Mouse (Mus musculus) liver, embryonic 12.5 days (tissue): ENCODE results near the gene Ccdc141. TPM values are rescaled to one million over a fixed set of nuclear protein-coding genes. Genes with fewer than 3 reads are reported as not detected.

Experiments used
- ATAC-seq: fragments of 200-750 bp; cut with Nextera tagmentation; 2 replicates; pipeline ENCODE4 v1.8.0; 2017; ENCODE audit warnings: moderate number of reproducible peaks, mild to moderate bottlenecking, moderate library complexity
- H3K27ac ChIP-seq: fragments of 300-500 bp; sonication (generic); 2 replicates; pipeline ENCODE4 v1.5.1; 2016; ENCODE audit warnings: mild to moderate bottlenecking
- H3K27me3 ChIP-seq: fragments of 300-500 bp; sonication (generic); replicated peaks from 2 replicates; pipeline ENCODE4 v1.6.1; 2016; ENCODE audit warnings: mild to moderate bottlenecking, moderate library complexity
- H3K36me3 ChIP-seq: fragments of 300-500 bp; sonication (generic); 2 replicates; pipeline ENCODE4 v1.6.1; 2016; ENCODE audit warnings: mild to moderate bottlenecking, moderate library complexity
- H3K4me1 ChIP-seq: fragments of 300-500 bp; sonication (generic); 2 replicates; pipeline ENCODE4 v1.6.1; 2016
- H3K4me2 ChIP-seq: fragments of 300-500 bp; sonication (generic); 2 replicates; pipeline ENCODE4 v1.6.1; 2016; ENCODE audit warnings: mild to moderate bottlenecking, moderate library complexity
- H3K4me3 ChIP-seq: fragments of 300-500 bp; sonication (generic); 2 replicates; pipeline ENCODE4 v1.5.1; 2016; ENCODE audit warnings: mild to moderate bottlenecking, moderate library complexity
- H3K9ac ChIP-seq: fragments of 300-500 bp; sonication (generic); 2 replicates; pipeline ENCODE4 v1.6.1; 2016; ENCODE audit warnings: mild to moderate bottlenecking, moderate library complexity
- H3K9me3 ChIP-seq: fragments of 300-500 bp; sonication (generic); replicated peaks from 2 replicates; pipeline ENCODE4 v1.6.1; 2016; ENCODE audit warnings: mild to moderate bottlenecking, moderate library complexity
- WGBS: fragments of 180-500 bp; shearing (Covaris S2); methylation state at CpG from one replicate; pipeline ENCODE4 v1.1.7; 2016; ENCODE audit not compliant: insufficient replicate concordance; 5-methylcytosine and 5-hydroxymethylcytosine counted together
- polyA plus RNA-seq: library from polyadenylated mRNA; unstranded; fragments of >200 nt; fragmentation: Nextera tagmentation; extraction: Ambion mirVana; gene quantifications from 2 replicates; pipeline ENCODE4 v1.2.1, GENCODE M21; 2016

Gene Ccdc141
- polyA plus RNA-seq, 1 experiment from 2014 or later, result 1.9 TPM

DNA sequence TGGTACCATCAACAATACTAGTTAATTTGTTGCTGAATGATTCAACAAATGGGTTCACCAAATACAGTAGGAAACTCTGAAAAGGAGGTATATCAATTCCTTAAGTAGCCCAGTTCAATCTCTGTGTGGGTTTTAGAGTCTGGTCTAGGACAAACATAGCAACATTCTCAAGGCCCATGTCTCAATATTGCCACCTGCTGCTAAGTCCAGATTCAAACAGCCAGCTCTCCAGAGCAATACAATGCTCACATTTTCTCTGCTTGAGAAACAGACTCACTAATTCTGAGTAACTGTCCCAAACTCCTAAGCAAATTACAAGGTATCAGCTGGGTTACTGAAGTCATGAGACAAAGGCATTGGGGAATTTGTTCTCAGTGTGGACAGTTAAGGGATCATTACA is 85.8 kb downstream of the Ccdc141 start:
- H3K27me3 ChIP-seq, result no peaks in the 10 kb centered on the region
- no peak overlapping the region for H3K9ac ChIP-seq
- H3K36me3 ChIP-seq, result no peaks in the 10 kb centered on the region
- no peak overlapping the region for H3K4me2 ChIP-seq
- ATAC-seq, result no peak
- no peaks in the 10 kb centered on the region for H3K4me1 ChIP-seq
- no peaks in the 10 kb centered on the region for H3K9me3 ChIP-seq
- H3K27ac ChIP-seq, result no peak overlapping the region
- H3K4me3 ChIP-seq, result no peak overlapping the region

DNA sequence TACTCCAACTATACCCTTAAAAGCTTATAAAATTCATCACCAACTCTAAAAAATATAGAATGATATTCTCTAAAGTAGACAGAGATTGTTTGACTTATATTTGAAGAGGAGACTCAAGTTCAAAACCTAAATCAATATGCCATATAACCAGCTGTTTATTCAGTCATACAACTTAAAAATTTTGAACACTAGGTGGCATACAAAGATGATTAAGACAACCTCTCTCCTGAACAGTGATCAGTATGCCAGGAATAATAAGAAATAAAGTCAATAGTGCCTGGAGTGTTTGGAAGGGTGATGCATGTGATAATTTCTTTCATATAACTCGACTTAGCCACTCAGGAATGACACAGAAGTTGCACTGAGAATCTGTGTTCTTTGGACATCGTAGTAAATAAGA is 89.3 kb downstream of the Ccdc141 start:
- no peak overlapping the region for H3K4me3 ChIP-seq
- 52% methylated on average over 2 of the region's 2 CpGs for WGBS
- H3K9ac ChIP-seq, result no peak overlapping the region
- no peak overlapping the region for H3K27ac ChIP-seq
- no peaks in the 10 kb centered on the region for H3K9me3 ChIP-seq
- H3K4me2 ChIP-seq, result no peak overlapping the region
- H3K27me3 ChIP-seq, result no peaks in the 10 kb centered on the region
- H3K36me3 ChIP-seq, result no peaks in the 10 kb centered on the region
- H3K4me1 ChIP-seq, result no peaks in the 10 kb centered on the region
- ATAC-seq, result no peak

DNA sequence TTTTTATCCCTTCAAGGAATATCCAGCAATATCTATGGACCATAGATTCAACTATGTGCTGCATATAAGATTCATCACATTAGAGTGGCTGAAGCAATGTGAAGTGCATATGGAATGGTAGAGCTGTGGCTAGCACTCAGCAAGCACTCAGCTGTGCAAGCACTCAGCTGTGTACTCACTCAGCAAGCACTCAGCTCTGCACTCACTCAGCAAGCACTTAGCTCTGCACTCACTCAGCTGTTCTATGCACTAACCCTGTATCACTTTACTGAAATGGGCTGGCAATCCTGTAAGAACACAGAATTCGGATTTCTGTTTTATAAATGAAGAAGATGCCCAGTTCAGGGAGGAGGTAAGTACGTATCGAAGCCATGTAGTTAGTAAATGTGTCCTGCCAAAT is 89.8 kb downstream of the Ccdc141 start:
- no peak for ATAC-seq
- no peak overlapping the region for H3K27ac ChIP-seq
- no peaks in the 10 kb centered on the region for H3K9me3 ChIP-seq
- H3K9ac ChIP-seq, result no peak overlapping the region
- no peaks in the 10 kb centered on the region for H3K4me1 ChIP-seq
- H3K4me3 ChIP-seq, result no peak overlapping the region
- H3K36me3 ChIP-seq, result no peaks in the 10 kb centered on the region
- no peak overlapping the region for H3K4me2 ChIP-seq
- no peaks in the 10 kb centered on the region for H3K27me3 ChIP-seq
- WGBS, result 81% methylated on average over 3 of the region's 3 CpGs

DNA sequence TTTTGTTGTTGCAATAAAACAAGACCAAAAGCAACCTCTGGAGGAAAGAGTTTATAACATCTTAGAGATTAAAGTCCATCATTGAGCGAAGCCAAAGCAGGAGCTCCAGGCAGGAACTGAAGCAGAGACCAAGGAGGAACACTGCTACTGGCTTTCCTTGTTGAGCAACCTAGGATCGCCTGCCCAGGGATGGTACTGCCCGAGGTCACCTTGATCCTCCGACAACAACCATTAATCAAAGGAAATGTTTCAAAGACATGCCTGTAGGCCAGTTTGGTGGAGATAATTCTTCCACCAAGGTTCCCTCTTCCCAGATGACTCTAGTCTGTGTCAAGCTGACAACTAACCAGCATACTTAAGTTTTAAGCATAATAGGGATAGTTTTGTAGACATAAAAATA is 91.7 kb downstream of the Ccdc141 start:
- Histone ChIP-seq H3K4me2 (no peak overlapping the region), H3K4me1 (no peaks in the 10 kb centered on the region), H3K27ac (no peak overlapping the region), H3K36me3 (no peaks in the 10 kb centered on the region), H3K9ac (no peak overlapping the region), H3K27me3 (no peaks in the 10 kb centered on the region), H3K4me3 (no peak overlapping the region), H3K9me3 (no peaks in the 10 kb centered on the region)
- ATAC-seq, result no peak
- 72% methylated on average over 4 of the region's 4 CpGs for WGBS

- ATAC-seq, result no peak
- WGBS, result 52% methylated on average over 6 of the region's 6 CpGs
- Histone ChIP-seq H3K27me3 (no peaks in the 10 kb centered on the region), H3K36me3 (no peaks in the 10 kb centered on the region), H3K4me2 (no peak overlapping the region), H3K9me3 (no peaks in the 10 kb centered on the region), H3K27ac (no peak overlapping the region), H3K4me3 (no peak overlapping the region), H3K4me1 (no peaks in the 10 kb centered on the region), H3K9ac (no peak overlapping the region)
Measured at GRCm38 (mm10) chr2:77074373-77074772, 96.1 kb downstream of the Ccdc141 start.

DNA sequence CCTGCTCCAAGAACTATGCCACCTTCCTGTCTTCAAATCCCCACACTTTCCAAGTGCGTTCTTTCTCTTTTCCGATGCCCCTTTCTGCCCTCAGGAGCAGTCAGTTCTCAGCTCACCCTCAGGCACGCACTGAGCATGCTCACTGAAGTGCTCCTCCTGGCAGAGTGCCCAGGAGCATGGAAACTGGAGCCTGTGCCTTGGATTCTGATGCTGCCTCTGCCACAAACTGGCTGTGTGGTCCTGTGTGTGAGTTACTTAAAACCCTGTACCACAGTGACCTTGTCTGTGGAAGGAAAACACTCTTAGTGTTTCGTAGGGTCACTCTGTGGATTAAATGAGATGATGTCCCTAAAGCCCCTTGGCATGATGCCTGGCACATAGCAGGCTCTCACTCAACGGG is 96.5 kb downstream of the Ccdc141 start:
- WGBS, result 70% methylated on average over 5 of the region's 5 CpGs
- no peaks in the 10 kb centered on the region for H3K4me1 ChIP-seq
- no peak for ATAC-seq
- H3K9me3 ChIP-seq, result no peaks in the 10 kb centered on the region
- no peak overlapping the region for H3K27ac ChIP-seq
- H3K36me3 ChIP-seq, result no peaks in the 10 kb centered on the region
- H3K4me3 ChIP-seq, result no peak overlapping the region
- no peaks in the 10 kb centered on the region for H3K27me3 ChIP-seq
- H3K4me2 ChIP-seq, result no peak overlapping the region
- no peak overlapping the region for H3K9ac ChIP-seq

- Histone ChIP-seq H3K27me3 (no peaks in the 10 kb centered on the region), H3K4me1 (no peaks in the 10 kb centered on the region), H3K9ac (no peak overlapping the region), H3K36me3 (no peaks in the 10 kb centered on the region), H3K27ac (no peak overlapping the region), H3K4me2 (no peak overlapping the region), H3K9me3 (no peaks in the 10 kb centered on the region), H3K4me3 (no peak overlapping the region)
- no peak for ATAC-seq
- 47% methylated on average over 6 of the region's 6 CpGs for WGBS
Measured at GRCm38 (mm10) chr2:77065294-77065693, 105.1 kb downstream of the Ccdc141 start.

DNA sequence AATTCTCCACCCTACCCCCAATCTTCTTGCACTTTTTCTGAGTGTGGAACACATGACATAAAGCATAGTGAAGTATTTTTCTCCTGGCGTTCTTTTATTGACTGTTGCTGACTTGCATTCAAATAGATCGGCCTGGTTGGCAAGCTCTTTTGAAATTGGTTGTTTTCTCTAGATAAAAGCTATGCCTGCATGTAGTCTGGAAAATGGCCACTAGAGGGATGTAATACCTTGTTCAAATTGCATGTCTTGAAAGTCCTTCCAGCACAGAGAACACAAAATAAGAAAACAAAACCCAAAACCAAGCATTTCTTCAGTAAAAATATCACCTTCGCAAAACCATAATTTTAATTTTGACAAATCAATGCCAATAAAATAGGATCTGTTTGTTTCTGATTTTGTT is 108.6 kb downstream of the Ccdc141 start:
- Histone ChIP-seq H3K36me3 (no peaks in the 10 kb centered on the region), H3K27ac (no peak overlapping the region), H3K9ac (no peak overlapping the region), H3K4me1 (no peaks in the 10 kb centered on the region), H3K4me2 (no peak overlapping the region), H3K27me3 (no peaks in the 10 kb centered on the region), H3K4me3 (no peak overlapping the region), H3K9me3 (no peaks in the 10 kb centered on the region)
- ATAC-seq, result no peak
- WGBS, result 47% methylated on average over 3 of the region's 3 CpGs

- WGBS, result 56% methylated on average over 8 of the region's 8 CpGs
- Histone ChIP-seq H3K9ac (no peak overlapping the region), H3K4me2 (no peak overlapping the region), H3K27me3 (no peaks in the 10 kb centered on the region), H3K4me1 (no peaks in the 10 kb centered on the region), H3K36me3 (no peaks in the 10 kb centered on the region), H3K4me3 (no peak overlapping the region), H3K27ac (no peak overlapping the region), H3K9me3 (no peaks in the 10 kb centered on the region)
- no peak for ATAC-seq
Measured at GRCm38 (mm10) chr2:77059596-77059995, 110.8 kb downstream of the Ccdc141 start.

GRCm38 (mm10) chr2:77056367-77056766 is 114.1 kb downstream of the Ccdc141 start:
- Histone ChIP-seq H3K9me3 (no peaks in the 10 kb centered on the region), H3K27ac (no peak overlapping the region), H3K9ac (no peak overlapping the region), H3K4me1 (no peaks in the 10 kb centered on the region), H3K4me2 (no peak overlapping the region), H3K36me3 (no peaks in the 10 kb centered on the region), H3K4me3 (no peak overlapping the region), H3K27me3 (no peaks in the 10 kb centered on the region)
- 59% methylated on average over 11 of the region's 11 CpGs for WGBS
- no peak for ATAC-seq

DNA sequence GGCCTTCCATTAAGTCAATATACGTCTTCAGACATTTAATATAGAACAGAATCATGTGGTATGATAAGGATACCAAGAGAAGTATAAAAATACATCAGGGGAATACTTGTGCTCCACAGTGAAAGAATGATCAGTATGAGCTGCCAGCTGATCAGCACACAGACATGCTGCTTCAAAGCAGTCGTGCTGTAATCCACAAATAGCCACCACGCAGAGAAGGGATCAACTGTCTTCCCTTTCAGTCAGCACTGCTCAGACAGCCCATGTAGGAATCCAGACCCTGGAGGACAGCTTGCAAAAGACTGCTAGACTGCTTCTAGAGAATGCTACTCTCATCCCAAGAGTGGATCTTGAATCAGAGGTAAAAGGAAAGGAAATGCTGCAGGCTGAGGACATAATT is 127.5 kb downstream of the Ccdc141 start:
- Histone ChIP-seq H3K9me3 (no peaks in the 10 kb centered on the region), H3K4me2 (no peak overlapping the region), H3K4me1 (no peaks in the 10 kb centered on the region), H3K9ac (no peak overlapping the region), H3K27ac (no peak overlapping the region), H3K36me3 (no peaks in the 10 kb centered on the region), H3K4me3 (no peak overlapping the region), H3K27me3 (no peaks in the 10 kb centered on the region)
- 67% methylated on average over 3 of the region's 3 CpGs for WGBS
- no peak for ATAC-seq

DNA sequence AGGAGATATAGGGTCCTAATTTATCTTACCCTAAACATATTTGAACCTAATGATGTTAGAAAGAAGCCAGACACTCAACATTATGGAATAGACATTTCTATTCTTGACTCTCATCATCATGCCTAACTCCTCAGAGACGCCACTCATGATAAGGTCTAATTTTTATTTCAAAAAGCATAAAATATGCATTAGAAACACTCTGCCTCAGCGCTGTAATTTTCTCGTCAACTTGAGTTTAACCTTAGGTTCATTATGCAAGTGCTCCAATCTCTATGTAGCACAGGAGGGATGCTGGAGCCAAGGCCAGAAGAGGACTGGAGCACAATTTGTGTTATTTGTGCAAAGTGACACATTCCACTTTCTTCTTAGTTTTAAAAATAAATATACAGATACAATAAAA is 130.8 kb downstream of the Ccdc141 start:
- Histone ChIP-seq H3K9me3 (no peaks in the 10 kb centered on the region), H3K36me3 (no peaks in the 10 kb centered on the region), H3K9ac (no peak overlapping the region), H3K27me3 (no peaks in the 10 kb centered on the region), H3K27ac (no peak overlapping the region), H3K4me1 (no peaks in the 10 kb centered on the region), H3K4me3 (no peak overlapping the region), H3K4me2 (no peak overlapping the region)
- 71% methylated on average over 3 of the region's 3 CpGs for WGBS
- no peak for ATAC-seq

- Histone ChIP-seq H3K36me3 (no peaks in the 10 kb centered on the region), H3K4me3 (no peak overlapping the region), H3K9me3 (no peaks in the 10 kb centered on the region), H3K9ac (no peak overlapping the region), H3K4me2 (no peak overlapping the region), H3K27me3 (no peaks in the 10 kb centered on the region), H3K27ac (no peak overlapping the region), H3K4me1 (no peaks in the 10 kb centered on the region)
- no peak for ATAC-seq
- WGBS, result 78% methylated on average over 4 of the region's 4 CpGs
Measured at GRCm38 (mm10) chr2:77039281-77039680, 131.2 kb downstream of the Ccdc141 start.
